ENCODE assay signal across 17 mouse cellular contexts in the genomic region with DNA sequence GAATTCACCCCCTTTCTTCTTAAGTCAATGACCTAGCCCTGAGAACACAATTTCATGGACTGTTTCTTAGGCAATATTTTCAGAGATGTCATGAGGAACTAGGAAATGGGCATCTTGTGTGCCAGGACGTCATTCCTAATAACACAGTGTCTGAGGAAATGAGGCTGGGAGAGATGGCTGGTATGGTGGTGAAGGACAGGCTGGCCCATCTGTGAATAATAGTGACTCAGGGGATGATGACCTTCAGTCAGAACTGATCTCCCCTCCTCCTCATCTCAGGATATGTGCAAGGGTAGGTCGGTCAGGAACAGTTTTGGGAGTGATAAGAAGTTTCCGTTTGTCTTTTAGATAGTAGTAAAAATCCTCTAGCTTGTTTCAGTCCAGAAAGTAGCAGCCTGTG.
"Had no signal": no experiment of that assay in that cellular context is flagged by ENCODE, and none has a peak within 500 bp of the region (broad histone marks: within the 10 kb centered on the region; RNA-seq: fewer than 3 reads in every experiment).

No protein-coding gene starts in this region.

- H3K9me3 ChIP-seq: lung, embryonic 15.5 days; midbrain, embryonic 13.5 days; midbrain, embryonic 15.5 days; neural tube, embryonic 12.5 days; stomach, embryonic 15.5 days had no signal

- H3K9ac ChIP-seq: lung, embryonic 15.5 days; midbrain, embryonic 13.5 days; midbrain, embryonic 15.5 days; neural tube, embryonic 12.5 days; stomach, embryonic 15.5 days had no signal

- H3K4me3 ChIP-seq: lung, embryonic 15.5 days; megakaryocyte, embryonic 14.5 days; midbrain, embryonic 13.5 days; midbrain, embryonic 15.5 days; neural tube, embryonic 12.5 days; stomach, embryonic 15.5 days had no signal

- H3K4me2 ChIP-seq: lung, embryonic 15.5 days; midbrain, embryonic 11.5 days; midbrain, embryonic 13.5 days; midbrain, embryonic 15.5 days; neural tube, embryonic 12.5 days; stomach, embryonic 15.5 days had no signal

- H3K27me3 ChIP-seq: lung, embryonic 15.5 days; megakaryocyte, embryonic 14.5 days; midbrain, embryonic 13.5 days; midbrain, embryonic 15.5 days; neural tube, embryonic 12.5 days; stomach, embryonic 15.5 days had no signal

- H3K4me1 ChIP-seq: lung, embryonic 15.5 days; megakaryocyte, embryonic 14.5 days; midbrain, embryonic 13.5 days; midbrain, embryonic 15.5 days; neural tube, embryonic 12.5 days; stomach, embryonic 15.5 days had no signal

- ATAC-seq: lung, postnatal 0 days; midbrain, embryonic 13.5 days; midbrain, embryonic 15.5 days had no signal

- H3K27ac ChIP-seq: lung, embryonic 15.5 days; macrophage; midbrain, embryonic 13.5 days; midbrain, embryonic 15.5 days; neural tube, embryonic 12.5 days; stomach, embryonic 15.5 days; stomach, postnatal 0 days had no signal

- DNase-seq: lung, adult 2 months; lung, postnatal 14 days; lung, postnatal 36 days; right cerebral cortex, postnatal 14 days; thymus, adult 2 months; thymus, postnatal 25 days; thymus, postnatal 4 days had no signal

- H3K36me3 ChIP-seq: lung, embryonic 15.5 days; midbrain, embryonic 13.5 days; midbrain, embryonic 15.5 days; neural tube, embryonic 12.5 days; stomach, embryonic 15.5 days had no signal
